Mouse (Mus musculus) right cerebral cortex, postnatal 36 days (tissue): ENCODE results near the gene Plcd3.

Experiments used
- DNase-seq, 2 experiments: peaks; one replicate each; pipeline ENCODE4 v3.0.0; 2022; ENCODE audit warnings: low spot score in 2 of 2, mixed read lengths in 1 of 2

Plcd3 gene

GRCm38 (mm10) chr11:103066191-103067050, 35.0 kb downstream of the Plcd3 start:
- DNase-seq: no peak

- DNase-seq: no peak
These were observed 42.9 kb downstream of the Plcd3 start for GRCm38 (mm10) chr11:103058499-103059085.

GRCm38 (mm10) chr11:103056636-103057035, 44.8 kb downstream of the Plcd3 start:
- DNase-seq: no peak

- peak; percentile 62 to 67 for DNase-seq
These were observed 46.7 kb downstream of the Plcd3 start for GRCm38 (mm10) chr11:103054798-103055197.

- DNase-seq: no peak
These were observed 48.0 kb downstream of the Plcd3 start for GRCm38 (mm10) chr11:103053191-103054076.

GRCm38 (mm10) chr11:103052078-103052477, 49.4 kb downstream of the Plcd3 start:
- DNase-seq: no peak

- DNase-seq: peak in 1 of 2 experiments; percentile 49
These were observed 50.2 kb downstream of the Plcd3 start for GRCm38 (mm10) chr11:103051249-103051691.

GRCm38 (mm10) chr11:103050153-103050552, 51.3 kb downstream of the Plcd3 start:
- no peak for DNase-seq

- no peak for DNase-seq
These were observed 51.8 kb downstream of the Plcd3 start for GRCm38 (mm10) chr11:103049611-103050010.

GRCm38 (mm10) chr11:103046286-103046685, 55.2 kb downstream of the Plcd3 start:
- no peak for DNase-seq

GRCm38 (mm10) chr11:103043982-103044381, 57.5 kb downstream of the Plcd3 start:
- DNase-seq: no peak

- no peak for DNase-seq
These were observed 58.6 kb downstream of the Plcd3 start for GRCm38 (mm10) chr11:103042828-103043227.

- DNase-seq: peak; percentile 60 to 68
These were observed 63.4 kb downstream of the Plcd3 start for GRCm38 (mm10) chr11:103038037-103038436.

GRCm38 (mm10) chr11:103036881-103037465, 64.5 kb downstream of the Plcd3 start:
- DNase-seq: no peak

GRCm38 (mm10) chr11:103035007-103035406, 66.5 kb downstream of the Plcd3 start:
- peak in 1 of 2 experiments; percentile 68 for DNase-seq

GRCm38 (mm10) chr11:103033030-103033429, 68.4 kb downstream of the Plcd3 start:
- DNase-seq: peak; percentile 58 to 75

GRCm38 (mm10) chr11:103028176-103028891, 73.1 kb downstream of the Plcd3 start, which contains the start of the genes Nmt1 and Dcakd:
Gene Nmt1 (plus strand): TSS chr11:103028190.
Gene Dcakd (minus strand): TSS chr11:103028333.
- peak; percentile 94 to 97 for DNase-seq

- no peak for DNase-seq
These were observed 73.8 kb downstream of the Plcd3 start for GRCm38 (mm10) chr11:103027570-103028175.

GRCm38 (mm10) chr11:103026901-103027300, 74.6 kb downstream of the Plcd3 start:
- no peak for DNase-seq

- DNase-seq: no peak
These were observed 77.5 kb downstream of the Plcd3 start for GRCm38 (mm10) chr11:103023974-103024373.
